Mouse (Mus musculus): Measurements from ENCODE around the gene Retn.

Retn gene

GRCm38 (mm10) chr8:3655526-3655925, at the start of gene Retn:
Gene Retn, plus strand, starts transcription at chr8:3655770.
- no peak for DNase-seq (ENCODE audit: low read depth)

DNA sequence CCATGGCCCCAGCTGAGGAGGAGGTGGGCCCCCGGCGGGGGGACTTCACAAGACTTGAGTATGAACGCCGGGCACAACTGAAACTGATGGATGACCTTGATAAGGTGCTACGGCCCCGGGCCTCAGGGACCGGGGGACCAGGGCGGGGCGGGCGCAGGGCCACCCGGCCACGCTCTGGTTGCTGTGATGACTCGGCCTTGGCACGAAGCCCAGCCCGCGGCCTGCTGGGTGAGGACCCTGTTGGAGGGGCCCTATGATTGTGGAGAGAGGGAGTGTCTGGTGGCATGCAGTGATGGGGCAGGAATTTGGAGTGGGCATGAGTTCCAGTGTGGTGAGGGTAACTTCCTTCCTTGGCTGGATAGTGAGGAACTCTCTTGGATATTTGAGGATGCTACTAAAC, 49.0 kb upstream of the Retn start:
- DNase-seq (ENCODE audit: low read depth): peak; percentile 68

DNA sequence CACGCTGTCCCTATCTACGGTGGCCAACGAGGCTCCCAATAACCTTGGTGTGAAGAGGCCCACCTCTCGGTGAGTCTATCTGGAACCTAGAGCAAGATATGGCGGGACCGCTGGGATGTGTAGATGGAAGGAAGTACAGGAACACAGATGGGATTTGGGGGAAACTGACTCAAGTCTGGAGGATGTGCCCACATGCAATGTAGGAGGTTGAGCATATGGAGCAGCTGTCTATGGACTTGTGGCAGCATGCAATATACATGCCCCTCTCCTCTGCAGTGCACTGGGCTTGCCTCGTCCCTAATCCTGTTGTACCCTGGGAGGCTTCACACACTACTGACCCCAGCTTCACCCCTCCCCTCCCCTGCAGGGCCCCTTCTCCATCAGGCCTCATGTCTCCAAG, 47.7 kb upstream of the Retn start:
- DNase-seq (ENCODE audit: low read depth): no peak

DNA sequence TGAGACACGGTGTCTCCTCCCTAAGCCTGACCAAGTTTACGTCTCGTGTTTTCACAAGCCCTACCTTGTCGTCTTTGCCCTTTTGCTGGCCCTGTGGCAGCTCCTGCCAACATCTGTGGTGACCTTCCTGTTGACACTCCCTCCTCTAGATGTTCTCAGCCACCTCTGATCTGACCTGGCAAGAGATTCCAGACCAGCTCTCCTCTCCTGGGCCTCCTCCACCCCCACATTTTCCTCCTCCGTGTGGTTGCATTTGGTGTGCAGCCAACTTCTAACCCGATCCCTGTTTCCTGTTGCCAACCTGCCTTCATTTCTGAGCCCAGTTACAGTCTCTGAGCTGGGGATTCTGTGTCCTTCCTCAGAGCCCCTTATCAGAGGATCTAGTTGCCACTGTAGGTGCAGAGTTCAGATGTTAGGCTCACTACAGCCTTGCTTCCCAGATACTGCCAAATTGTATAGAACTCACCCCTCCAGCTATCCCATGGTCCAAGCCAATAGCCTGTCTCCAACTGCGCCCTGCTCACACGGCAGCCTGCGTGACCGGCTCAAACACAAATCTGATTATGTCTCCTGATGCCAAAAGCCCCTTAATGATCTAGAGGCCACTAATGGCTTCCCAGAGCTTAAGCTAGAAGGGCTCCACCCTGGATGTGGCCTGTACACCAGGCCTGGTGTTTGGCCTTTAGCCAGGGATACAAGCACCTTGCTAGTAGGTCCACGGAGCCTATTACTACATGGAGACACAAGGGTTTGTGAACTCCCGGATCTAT, 46.3 kb upstream of the Retn start:
- peak; percentile 72 for DNase-seq (ENCODE audit: low read depth)

- DNase-seq (ENCODE audit: low read depth): no peak
Observed at GRCm38 (mm10) chr8:3609816-3610150, 45.8 kb upstream of the Retn start.

DNA sequence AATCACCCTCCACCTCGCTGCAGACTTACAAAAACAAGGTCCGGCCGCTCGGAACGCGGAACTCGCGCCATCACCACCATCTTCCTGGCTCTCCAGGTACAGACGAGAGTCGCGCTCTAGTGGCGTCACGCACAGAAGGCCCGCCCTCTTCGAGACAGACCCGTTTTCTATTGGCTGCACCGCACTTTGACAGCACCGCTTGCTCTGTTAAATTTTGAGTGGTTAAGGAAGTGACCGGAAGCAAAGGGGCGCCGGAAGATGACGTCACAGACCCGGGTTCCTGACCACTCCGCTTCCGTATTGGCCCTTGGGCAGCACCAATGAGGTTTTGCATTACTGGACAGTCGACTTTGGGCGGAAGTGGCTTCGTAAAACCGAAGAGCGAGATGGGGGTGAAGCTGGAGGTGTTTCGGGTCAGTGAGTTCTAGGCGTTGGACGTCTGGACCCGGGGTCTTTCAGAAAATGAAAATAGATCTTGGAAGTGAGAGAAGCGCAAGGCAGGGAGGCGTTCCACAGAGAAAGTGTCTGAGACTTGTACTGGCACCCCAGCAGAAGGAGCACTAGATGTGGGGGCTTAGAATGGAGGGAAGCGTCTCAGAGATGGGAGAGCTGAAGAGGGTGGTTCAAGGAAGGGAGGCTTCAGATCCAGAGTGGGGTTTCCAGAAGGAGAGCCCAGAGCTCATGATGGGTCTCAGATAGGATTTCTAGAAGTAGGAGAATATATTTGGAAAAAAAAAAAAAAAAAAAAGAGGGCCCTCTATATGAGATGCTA, 34.2 kb upstream of the Retn start, which contains the start of the genes Xab2 and Pet100:
Xab2 (minus strand) TSS at position 118 of the 772 bp plus-strand sequence.
Pet100 (plus strand) TSS at position 350 of the 772 bp plus-strand sequence.
- peak; percentile 100 for DNase-seq (ENCODE audit: low read depth)

DNA sequence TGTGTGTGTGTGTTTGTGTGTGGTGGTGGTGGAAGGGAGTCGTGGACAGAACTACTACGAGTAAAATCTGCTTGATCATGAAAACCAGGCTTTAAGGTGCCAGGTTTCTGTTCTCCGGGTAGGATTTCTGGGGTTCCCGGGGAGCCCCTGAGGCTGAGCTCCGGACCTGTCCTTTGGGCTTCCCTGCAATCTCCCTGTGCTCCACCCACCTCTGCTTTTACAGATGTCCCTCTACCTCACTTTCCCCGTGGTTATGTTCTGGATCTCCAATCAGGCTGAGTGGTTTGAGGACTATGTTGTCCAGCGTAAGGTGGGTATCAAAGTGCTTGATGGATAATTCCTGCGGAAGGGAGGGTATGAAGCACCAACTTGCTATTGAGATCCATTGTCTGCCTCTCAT, 33.5 kb upstream of the Retn start:
- DNase-seq (ENCODE audit: low read depth): no peak

GRCm38 (mm10) chr8:3625445-3625844, 30.1 kb upstream of the Retn start, which contains the start of gene Pcp2:
Gene Pcp2, minus strand, starts transcription at chr8:3625545.
- no peak for DNase-seq (ENCODE audit: low read depth)

DNA sequence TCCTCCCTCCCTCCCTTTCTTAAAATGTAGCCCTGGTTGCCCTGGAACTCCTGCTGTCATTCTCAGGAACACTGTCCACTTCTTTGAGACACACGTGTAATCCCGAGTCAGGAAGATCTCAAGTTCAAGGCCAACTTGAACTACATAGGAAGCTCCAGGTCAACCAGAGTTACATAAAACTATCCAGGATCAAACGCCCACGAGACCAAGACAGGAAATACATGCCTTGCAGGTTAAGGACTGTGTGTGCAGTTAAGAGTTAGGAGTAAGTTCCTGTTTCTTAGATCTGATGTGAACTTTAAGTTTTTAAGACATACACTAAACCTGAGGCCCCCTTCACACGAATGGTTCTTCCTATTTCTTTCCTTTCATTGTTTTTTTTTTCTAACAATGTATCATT, 28.6 kb upstream of the Retn start:
- peak; percentile 56 for DNase-seq (ENCODE audit: low read depth)

- DNase-seq (ENCODE audit: low read depth): peak; percentile 77
Observed at GRCm38 (mm10) chr8:3628014-3628413, 27.6 kb upstream of the Retn start.

- DNase-seq (ENCODE audit: low read depth): peak; percentile 83
Observed at GRCm38 (mm10) chr8:3630647-3631477, 24.7 kb upstream of the Retn start, which contains the start of gene Stxbp2. Gene Stxbp2, plus strand, starts transcription at chr8:3630955.

DNA sequence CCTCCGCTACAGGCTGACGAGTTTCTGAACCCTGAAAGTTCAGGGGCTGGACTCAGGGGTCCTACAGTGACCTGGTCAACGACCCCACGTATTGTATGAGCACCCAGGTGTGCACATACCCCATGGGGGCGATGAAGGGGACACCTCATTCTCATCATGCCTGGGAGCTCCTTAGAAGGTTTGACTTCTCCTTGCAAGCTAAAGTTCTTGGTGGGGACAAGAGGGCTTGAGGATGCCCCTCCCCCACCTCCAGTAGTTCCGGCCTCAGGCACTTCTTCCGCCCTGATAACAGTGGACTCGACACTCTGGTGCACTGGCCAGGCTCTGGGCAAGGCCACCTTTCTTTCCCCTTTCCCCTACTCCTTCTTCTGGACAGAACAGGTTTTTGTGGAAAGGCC, 24.1 kb upstream of the Retn start:
- peak; percentile 83 for DNase-seq (ENCODE audit: low read depth)

DNA sequence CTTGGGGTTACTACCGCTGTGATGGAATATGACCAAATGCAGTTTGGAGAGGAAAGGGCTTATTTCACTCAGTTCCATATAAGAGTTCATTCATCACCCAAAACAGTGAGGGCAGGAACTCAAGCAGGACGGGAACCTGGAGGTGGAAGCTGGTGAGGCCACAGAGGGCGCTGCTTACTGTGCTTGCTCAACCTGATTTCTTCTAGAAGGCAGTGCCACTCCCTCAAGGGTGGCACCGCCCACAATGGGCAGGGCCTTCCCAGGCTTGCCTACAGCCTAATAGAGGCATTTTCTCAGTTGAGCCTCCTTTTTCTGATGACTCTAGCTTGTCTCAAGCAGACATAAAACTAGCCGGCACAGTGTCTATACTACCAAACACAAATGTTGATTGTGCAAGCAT, 9.8 kb upstream of the Retn start:
- DNase-seq (ENCODE audit: low read depth): peak; percentile 86

GRCm38 (mm10) chr8:3646824-3647531, 8.6 kb upstream of the Retn start:
- DNase-seq (ENCODE audit: low read depth): no peak

DNA sequence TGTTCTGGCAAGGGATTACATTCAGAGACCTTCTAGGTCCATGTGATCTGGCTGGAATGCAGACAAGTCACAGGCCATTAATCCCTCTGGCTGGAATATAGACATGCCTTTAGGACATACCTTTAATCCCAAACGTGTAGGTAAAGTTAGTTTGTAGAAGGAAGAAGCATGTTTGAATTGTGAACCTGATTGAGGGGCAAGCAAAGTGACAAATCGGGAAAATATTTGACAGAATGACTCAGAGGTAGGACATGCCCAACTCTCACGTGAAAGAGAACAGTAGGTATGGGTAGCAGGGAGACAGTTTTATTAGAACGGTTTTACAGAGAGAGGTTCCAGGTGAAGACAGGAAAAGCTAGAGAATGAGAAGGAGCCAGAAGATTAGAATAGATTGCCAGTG, 8.0 kb upstream of the Retn start:
- no peak for DNase-seq (ENCODE audit: low read depth)

DNA sequence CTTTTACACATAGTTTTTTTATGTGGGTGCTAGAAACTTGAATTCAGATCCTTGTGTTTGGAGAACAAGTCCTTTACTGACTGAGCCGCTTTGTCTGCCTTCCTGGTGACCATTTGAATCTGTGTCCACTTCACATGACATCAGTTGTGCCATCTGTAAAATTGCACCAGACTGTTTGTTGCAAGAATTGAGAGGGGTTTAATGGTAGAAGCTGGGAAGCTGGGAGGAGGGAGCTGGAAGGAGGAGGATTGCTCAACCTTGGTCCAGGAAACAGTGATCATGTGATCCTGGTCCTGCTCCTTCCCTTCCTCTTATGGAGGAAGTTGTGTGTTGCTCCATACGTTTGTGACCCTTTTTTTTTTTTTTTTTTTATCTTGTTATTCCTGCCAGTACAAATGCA, 7.3 kb upstream of the Retn start:
- DNase-seq (ENCODE audit: low read depth): peak; percentile 69

DNA sequence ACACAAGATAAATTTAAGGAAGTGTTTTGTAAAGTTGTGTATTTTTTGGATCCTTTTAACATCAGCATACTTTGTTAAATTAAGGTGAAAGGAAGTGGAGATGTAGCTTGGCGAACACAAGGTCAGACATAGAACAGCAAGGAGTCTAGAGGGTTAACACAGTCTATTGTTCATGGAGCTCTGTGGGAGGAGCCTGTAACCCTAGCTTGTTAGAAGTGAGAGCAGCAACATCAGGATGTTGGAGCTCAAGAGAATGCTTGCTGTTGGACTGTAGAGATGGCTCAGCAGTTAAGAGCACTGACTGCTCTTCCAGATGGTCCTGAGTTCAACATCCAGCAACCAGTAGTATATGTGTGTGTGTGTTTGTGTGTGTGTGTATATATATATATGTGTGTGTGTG, 6.6 kb upstream of the Retn start:
- DNase-seq (ENCODE audit: low read depth): peak; percentile 38

- DNase-seq (ENCODE audit: low read depth): no peak
Observed at GRCm38 (mm10) chr8:3652845-3653244, 2.7 kb upstream of the Retn start.

DNA sequence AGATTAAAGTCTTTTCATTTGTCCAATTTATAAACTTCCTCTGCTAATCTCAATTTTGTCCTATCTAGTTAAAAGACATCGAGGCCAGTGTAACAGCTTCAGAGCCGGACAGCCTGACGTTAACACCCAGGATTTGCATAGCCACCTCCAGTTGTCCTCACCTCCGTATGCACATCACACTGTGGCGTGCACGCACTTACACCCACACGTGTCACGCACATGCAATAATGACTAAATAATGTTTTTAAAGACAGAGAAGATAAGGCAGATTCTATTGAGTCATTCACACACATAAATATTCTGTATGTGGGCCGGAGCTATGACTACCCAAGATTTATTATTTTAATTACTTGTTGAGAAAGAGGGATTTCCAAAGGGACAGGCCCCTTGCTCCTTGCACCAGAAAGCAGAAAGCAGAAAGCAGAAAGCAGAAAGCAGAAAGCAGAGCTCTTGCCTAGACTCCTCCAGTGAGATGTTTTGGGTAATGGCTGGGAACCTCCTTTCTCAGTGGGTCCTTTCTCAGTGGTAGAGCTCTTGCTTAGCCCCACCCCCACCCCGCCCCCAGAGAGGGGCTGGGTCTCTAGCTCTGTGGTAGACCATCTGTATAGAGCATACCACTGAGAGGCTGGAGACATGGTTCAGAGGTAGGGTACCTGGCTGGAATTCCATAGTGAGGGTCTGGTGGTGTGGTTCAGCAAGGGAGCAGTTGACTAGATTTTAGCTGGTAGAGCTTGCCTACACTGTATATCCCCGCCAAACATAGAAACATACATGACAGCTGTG, 653 bp upstream of the Retn start:
- DNase-seq (ENCODE audit: low read depth): no peak

DNA sequence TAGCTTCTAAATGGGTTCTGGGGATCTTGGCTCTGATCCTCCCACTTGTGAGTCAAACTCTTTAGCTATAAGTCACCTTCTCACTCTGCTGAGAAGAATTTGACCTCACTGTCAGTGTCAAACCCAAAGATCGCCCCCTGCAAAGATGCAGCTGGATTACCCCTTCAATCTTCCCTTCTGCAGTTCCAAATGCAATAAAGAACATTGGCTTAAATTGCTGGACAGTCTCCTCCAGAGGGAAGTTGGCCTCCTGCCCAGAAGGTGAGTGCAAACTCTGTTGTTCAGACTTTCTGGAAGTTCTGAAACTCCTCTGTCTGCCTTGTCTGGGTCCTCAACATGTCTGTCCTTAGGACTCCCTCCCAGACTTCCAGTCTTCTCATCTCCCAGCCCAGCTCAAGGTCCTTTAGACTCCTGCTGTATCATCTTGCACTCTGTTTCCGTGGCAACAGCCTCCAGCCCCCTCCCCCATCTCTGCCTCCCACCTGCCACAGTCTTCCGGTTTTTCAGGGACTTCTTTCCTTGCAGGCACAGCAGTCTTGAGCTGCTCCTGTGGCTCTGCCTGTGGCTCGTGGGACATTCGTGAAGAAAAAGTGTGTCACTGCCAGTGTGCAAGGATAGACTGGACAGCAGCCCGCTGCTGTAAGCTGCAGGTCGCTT, 1.3 kb downstream of the Retn start:
- no peak for DNase-seq (ENCODE audit: low read depth)

Data from 416B (cell line).